Mouse (Mus musculus): ENCODE data around the gene Bricd5.

Bricd5 gene

DNA sequence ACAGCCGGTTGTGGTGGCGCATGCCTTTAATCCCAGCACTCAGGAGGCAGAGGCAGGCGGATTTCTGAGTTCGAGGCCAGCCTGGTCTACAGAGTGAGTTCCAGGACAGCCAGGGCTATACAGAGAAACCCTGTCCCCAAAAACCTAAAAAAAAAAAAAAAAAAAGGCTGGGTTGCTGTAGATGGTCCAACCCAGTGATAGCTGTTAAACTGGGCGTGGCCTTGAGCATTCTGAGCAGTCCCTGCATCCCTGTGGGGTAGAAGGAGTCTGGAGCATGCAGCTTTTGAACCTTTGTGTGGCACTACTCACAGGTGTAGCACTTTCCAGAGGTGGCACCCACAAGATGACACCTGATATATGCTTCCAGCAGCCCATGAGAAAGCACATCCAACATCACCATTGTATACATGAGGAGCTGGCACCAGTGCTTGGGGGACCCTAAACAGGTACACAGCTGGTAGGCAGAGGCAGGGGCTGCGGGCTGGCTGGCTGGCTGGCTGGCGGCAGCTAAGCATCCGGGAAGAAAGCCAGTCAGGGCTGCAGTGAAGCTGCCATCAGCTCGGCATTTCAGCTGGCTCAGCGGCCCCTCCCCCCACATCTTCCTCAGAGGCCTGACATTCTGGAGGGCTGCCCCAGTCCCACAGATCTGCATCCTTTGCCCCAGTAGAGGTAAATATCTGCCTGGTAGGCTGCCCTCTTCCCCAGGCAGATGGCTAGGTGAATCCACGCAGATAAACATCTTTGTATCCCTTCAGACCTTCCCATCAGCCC, 11.6 kb downstream of the Bricd5 start:
- DNase-seq (ENCODE audit: low spot score), result no peak

GRCm38 (mm10) chr17:24488186-24488661, 14.5 kb downstream of the Bricd5 start, which contains the start of gene Caskin1:
Gene Caskin1, plus strand, starts transcription at chr17:24488601.
- DNase-seq (ENCODE audit: low spot score), result no peak

GRCm38 (mm10) chr17:24488662-24489264, 15.1 kb downstream of the Bricd5 start:
- DNase-seq (ENCODE audit: low spot score), result no peak

DNA sequence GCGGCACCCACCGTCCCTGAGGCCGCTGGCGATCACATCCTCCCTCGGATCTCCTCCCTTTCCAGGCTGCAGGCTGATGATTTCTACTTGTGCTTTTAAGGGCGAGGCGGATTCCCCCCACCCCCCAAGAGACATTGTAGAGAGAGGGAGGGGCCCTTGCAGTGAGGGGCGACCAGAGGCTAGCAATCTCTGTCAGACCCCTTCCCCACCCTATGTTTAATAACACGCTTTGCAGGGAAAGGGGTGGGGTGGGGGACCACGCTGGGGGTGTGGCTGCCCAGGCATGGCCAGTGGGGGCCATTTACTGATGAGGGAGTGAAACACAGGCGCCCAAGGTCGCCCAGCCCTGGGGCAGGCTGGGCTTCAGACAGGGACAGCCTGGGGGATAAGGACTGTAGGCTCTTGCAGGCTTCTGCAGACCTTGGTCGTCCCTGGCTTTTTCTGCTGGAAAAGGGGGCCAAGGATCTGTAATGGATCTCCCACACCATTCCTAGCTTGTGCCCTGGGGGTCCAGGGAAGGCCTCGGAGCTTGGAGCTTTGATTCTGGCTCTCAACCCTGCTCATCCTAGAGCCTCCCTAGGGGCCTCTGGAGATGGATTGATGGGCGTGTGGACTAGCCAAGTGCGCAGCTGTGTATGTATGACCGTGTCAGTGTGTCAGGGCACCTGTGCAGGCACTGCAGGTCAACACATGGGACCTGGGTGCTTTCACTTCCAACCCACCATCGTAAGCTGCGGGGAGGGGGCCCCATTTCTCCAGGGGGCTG, 15.8 kb downstream of the Bricd5 start:
- DNase-seq (ENCODE audit: low spot score), result no peak

- no peak for DNase-seq (ENCODE audit: low spot score)
Measured at GRCm38 (mm10) chr17:24490399-24490798, 16.7 kb downstream of the Bricd5 start.

DNA sequence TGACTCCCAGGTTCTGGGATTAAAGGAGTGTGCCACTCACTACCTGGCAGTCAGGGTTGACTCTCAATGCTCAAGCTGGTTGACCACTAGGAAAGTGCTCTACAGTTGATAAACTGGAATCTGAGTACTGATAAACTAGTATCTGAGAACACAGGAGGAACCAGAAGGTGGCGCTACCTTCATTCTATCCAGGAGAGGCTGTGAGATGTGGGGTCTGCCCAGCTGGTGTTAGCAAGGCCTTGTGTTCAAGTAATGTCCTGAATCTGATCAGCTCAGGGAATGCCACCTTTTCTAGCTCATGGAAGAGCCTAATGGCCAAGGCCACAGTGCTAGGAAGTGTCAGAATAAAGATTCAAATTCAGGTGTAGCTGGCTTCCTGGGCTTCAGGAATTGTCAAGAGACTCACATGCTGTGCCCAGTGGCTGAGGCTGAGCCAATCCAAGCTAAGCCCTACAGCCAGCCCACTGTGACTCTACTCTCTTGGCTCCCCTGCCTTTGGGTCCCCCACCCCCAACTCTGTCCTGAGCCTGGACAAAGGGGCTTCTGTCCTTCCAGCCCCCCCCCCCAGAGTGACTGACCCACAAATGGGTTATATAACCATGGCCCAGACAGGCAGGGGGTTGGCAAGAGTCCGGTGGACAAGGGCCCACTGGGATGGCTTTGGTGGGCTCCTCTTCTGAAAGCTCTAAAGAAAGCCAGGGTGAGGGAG, 21.1 kb downstream of the Bricd5 start:
- no peak for DNase-seq (ENCODE audit: low spot score)

DNA sequence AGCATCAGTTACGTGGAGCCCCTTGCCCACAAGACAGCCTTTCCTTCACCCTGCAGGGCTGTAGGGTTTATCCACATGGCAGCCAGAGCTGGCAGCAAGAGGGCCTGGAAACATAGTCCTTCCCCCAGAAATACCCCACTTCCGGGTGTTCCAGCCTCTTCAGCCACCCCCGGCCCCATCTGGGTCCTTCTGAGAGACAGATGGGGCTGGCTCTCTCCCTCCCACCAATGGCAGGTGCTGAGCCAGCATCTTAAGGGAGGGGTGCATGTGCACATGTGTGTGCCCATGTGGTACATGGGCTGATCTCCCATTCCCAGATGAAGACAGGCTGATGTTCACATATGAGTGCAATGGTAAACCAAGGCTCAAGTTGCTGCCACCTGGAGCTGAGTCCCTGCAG, 21.8 kb downstream of the Bricd5 start:
- no peak for DNase-seq (ENCODE audit: low spot score)

- no peak for DNase-seq (ENCODE audit: low spot score)
Measured at GRCm38 (mm10) chr17:24496026-24496425, 22.3 kb downstream of the Bricd5 start.

GRCm38 (mm10) chr17:24502208-24502607, 28.5 kb downstream of the Bricd5 start:
- no peak for DNase-seq (ENCODE audit: low spot score)

DNA sequence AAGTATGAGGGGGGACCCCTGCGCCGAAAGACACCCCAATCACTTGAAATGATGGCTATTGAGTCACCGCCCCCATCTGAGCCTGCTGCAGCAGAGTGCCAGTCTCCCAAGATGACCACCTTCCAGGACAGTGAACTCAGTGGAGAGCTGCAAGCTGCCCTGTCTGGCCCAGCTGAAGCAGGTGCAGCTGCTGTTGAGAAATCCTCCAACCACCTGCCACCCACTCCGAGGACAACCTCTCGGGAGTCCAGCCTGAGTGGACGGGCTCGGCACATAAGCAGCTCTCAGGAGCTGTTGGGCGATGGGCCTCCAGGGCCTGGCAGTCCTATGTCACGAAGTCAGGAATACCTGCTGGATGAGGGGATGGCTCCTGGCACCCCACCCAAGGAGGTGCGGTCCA, 30.4 kb downstream of the Bricd5 start:
- DNase-seq (ENCODE audit: low spot score), result no peak

DNA sequence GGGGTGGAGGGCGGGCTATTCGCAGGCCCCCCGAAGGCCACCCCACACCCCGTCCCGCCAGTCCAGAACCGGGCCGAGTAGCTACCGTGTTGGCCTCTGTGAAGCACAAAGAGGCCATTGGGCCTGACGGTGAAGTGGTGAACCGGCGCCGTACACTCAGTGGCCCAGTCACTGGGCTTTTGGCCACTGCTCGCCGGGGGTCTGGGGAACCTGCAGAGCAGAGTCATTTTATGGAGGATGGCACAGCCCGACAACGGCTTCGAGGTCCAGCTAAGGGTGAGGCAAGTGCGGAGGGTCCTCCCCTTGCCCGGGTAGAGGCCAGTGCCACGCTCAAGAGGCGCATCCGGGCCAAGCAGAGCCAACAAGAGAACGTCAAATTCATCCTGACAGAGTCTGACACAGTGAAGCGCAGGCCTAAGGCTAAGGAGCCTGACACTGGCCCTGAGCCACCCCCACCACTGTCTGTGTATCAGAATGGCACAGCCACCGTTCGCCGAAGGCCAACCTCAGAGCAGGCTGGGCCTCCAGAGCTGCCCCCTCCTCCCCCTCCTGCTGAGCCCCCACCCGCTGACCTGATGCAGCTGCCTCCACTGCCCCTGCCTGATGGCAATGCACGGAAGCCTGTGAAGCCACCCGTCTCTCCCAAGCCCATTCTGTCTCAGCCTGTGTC, 31.7 kb downstream of the Bricd5 start:
- DNase-seq (ENCODE audit: low spot score), result no peak

DNA sequence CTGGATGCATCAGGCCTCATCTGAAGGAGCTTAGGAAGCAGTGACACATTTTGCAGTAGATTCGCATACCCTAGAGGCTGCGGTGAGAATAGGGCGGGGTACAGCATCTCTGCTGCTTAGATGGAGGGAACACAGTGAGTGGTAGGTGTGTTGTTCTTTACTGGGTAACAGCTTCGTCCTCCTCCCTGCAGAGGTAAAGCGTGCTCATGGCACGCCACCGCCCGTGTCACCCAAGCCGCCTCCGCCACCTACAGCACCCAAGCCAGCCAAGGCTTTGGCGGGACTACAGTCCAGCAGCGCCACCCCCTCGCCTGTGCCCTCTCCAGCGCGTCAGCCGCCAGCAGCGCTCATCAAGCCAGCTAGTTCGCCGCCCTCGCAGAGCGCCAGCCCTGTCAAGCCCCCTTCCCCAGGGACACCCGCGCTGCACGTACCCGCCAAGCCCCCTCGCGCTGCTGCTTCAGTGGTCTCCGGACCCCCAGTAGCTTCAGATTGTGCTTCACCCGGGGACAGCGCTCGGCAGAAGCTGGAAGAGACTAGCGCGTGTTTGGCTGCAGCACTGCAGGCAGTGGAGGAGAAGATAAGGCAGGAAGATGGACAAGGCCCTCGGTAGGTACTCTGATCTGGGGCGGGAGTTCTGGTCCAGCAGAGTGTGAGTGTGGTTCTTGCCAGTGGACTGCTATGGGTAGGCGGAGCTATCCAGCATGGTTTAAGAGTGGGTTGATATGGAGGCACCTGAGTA, 32.8 kb downstream of the Bricd5 start:
- DNase-seq (ENCODE audit: low spot score), result no peak

DNA sequence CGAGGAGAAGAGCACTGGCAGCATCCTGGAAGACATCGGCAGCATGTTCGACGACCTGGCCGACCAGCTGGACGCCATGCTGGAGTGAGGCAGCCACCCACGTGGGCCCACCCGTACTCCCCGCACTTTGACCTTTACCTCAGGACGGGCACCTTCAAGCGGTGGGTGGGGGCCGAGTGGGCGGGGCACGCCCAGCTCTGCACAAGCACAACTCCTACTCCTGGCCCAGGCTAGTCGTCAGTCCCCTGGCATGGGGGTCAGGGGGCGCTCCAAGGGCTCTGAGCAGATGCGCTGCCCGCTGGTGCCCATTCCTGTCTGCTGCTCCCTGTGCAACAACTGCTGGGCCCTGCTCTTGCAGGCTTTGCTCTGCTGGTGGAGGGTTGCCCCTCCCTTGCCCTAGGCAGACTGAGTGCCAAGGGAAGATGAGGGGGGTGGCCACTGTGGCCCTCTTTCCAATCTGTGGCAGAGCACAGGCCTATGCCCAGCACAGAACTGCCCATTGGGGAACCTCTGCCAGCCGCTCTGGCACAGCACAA, 33.5 kb downstream of the Bricd5 start:
- no peak for DNase-seq (ENCODE audit: low spot score)

DNA sequence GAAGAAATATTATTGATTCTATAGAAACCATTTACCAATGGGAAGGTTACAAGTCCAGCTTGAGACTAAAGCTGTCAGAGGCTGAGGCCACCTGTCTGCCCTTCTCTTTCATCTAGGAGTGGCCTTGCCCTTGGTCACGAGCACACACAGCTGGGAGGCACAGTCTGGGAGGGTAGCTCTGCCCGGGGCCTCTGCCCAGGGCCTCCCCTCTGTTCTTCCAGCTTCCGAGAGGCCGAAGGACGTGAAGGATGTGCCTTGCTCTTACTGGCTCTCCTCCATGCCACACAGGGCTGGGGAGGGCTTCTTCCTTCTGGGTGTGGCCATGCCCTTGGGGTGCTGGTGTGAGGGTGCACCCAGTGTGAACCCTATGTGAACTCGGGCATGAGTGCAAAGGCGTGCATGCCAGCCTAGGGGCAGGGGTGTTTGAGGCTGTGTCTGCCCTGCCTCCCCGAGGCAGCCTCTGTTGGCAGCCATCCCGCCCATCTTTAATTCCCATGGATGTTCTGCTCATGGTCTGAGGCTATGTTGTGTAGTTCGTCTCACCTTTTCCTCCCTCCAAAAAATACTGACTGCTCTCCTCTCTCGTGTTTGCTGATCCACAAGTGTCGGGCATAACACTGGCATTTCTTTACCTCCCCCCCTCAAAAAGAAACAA, 34.2 kb downstream of the Bricd5 start:
- DNase-seq (ENCODE audit: low spot score), result no peak

GRCm38 (mm10) chr17:24513609-24514008, 39.9 kb downstream of the Bricd5 start:
- no peak for DNase-seq (ENCODE audit: low spot score)

DNA sequence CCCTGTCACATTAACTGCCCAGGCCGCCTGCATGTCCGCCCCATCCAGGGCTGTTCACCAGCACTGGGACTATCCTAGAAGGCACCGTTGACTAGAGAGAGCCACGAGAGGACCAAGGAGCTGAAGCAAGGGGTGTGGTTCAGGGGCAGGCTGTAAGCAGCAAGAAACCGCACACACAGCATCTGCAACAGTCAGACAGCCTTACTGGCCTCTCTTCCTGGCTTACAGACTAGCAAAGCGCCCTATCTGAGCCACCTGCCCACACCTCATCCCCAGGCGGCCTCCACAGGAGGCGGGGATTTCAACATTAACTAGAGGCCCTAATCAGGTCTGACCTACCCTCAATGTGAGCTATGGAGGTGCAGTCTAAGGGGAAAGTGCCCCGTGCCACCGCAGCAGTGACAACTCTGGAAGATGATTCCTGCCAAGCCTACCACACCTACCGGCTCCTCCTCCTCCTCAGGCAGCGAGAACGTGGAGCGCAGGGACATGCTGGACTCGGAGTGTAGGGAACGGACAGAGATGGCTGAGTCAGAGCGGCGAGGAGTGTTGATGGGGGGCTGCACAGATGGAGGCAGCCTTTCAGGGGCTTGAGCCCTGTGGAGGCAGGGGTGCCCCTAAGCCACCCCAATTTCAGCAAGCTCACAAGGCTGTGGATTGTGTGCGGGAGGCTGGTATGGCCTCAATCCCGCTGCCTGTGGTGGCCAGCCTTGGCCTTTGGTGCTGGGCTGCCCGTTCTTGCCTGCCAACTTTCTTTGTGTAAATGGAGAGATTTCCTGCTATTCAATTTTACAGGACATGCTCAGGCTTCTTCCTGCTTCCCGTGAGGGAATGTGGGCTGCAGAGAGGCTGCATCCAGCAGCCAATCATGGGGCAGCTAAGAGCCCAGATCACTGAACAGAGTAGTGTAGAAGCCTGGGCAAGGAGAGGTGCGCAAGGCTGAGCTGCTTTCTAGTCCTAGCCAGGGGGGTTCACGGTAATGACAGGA, 40.9 kb downstream of the Bricd5 start:
- no peak for DNase-seq (ENCODE audit: low spot score)

- DNase-seq (ENCODE audit: low spot score), result no peak
Measured at GRCm38 (mm10) chr17:24520450-24520849, 46.8 kb downstream of the Bricd5 start.

- DNase-seq (ENCODE audit: low spot score), result no peak
Measured at GRCm38 (mm10) chr17:24524734-24525133, 51.0 kb downstream of the Bricd5 start.

All from spleen, adult 12 weeks (tissue).